Mouse (Mus musculus) liver, postnatal 0 days (tissue): Measurements from ENCODE around the gene Strip2.

Source experiments
- CTCF ChIP-seq: sonication (generic); IDR thresholded peaks from 2 replicates; pipeline ENCODE4 v1.5.1; 2016; ENCODE audit warnings: antibody characterized with exemption, low read depth
- EP300 ChIP-seq: IDR thresholded peaks from 2 replicates; pipeline ENCODE4 v1.6.1; 2016; ENCODE audit warnings: antibody characterized with exemption, low read depth, mild to moderate bottlenecking

DNA sequence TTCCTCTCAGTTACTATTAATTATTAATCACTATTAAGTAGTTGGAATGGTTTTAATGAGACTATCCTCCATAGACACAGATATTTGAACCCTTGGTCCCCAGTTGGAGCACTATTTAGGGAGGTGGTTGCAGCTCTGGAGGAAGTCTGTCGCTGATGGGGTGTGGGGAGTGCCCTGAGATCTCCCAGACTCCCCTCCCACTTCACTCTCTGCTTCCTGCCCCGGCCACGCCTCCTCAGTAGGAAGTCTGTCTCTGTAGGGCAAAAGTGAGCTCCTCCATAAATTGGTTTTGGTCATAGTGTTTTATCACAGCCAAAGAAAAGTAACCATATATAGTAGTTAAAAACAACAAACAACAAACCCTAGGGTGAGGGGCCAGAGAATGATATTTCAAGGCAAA is 70.4 kb downstream of the Strip2 start:
- TF ChIP-seq CTCF = no peak
- TF ChIP-seq EP300 = no peak
